Mouse (Mus musculus) MEL (cell line): ENCODE results near the gene Shcbp1l.

Source experiments
- GATA1 ChIP-seq: IDR thresholded peaks from 2 replicates; pipeline ENCODE4 v1.6.1; 2011; ENCODE audit warnings: low read depth, low read length, improper control_type of control experiment
- ZNF384 ChIP-seq: IDR thresholded peaks from 2 replicates; pipeline ENCODE4 v1.6.1; 2012; ENCODE audit warnings: low read depth, mild to moderate bottlenecking, inconsistent platforms, low read length, improper control_type of control experiment

- TF ChIP-seq GATA1 (no peak), ZNF384 (no peak)
Measured at GRCm38 (mm10) chr1:153443019-153443418, 18.1 kb downstream of the Shcbp1l start.
